Mouse (Mus musculus) liver, postnatal 0 days (tissue): Measurements from ENCODE around the gene Hs3st2. TPM values are rescaled to one million over a fixed set of nuclear protein-coding genes. Genes with fewer than 3 reads are reported as not detected.

Source experiments
- ATAC-seq: fragments of 200-750 bp; cut with Nextera tagmentation; 2 replicates; pipeline ENCODE4 v1.8.0; 2017; ENCODE audit warnings: mild to moderate bottlenecking, moderate library complexity
- DNase-seq: peaks from one replicate; pipeline ENCODE4 v3.0.0-alpha.2; 2016
- H3K27ac ChIP-seq: fragments of 300-500 bp; sonication (generic); 2 replicates; pipeline ENCODE4 v1.5.1; 2014; ENCODE audit warnings: antibody characterized with exemption, moderate library complexity, mild to moderate bottlenecking, low read depth
- H3K27me3 ChIP-seq: fragments of 300-500 bp; sonication (generic); 2 replicates; pipeline ENCODE4 v1.6.1; 2014; ENCODE audit warnings: low read length, control low read depth, mixed read lengths; ENCODE audit not compliant: insufficient read depth
- H3K36me3 ChIP-seq: fragments of 300-500 bp; sonication (generic); replicated peaks from 2 replicates; pipeline ENCODE4 v1.6.1; 2014; ENCODE audit warnings: mild to moderate bottlenecking, control low read depth, low read length, moderate library complexity, mixed read lengths; ENCODE audit not compliant: insufficient read depth
- H3K4me1 ChIP-seq: fragments of 300-500 bp; sonication (generic); 2 replicates; pipeline ENCODE4 v1.6.1; 2014; ENCODE audit warnings: antibody characterized with exemption, mild to moderate bottlenecking, control low read depth; ENCODE audit not compliant: insufficient read depth
- H3K4me2 ChIP-seq: fragments of 300-500 bp; sonication (generic); 2 replicates; pipeline ENCODE4 v1.6.1; 2014; ENCODE audit warnings: low read depth, mild to moderate bottlenecking, low read length, moderate library complexity, mixed read lengths
- H3K4me3 ChIP-seq: fragments of 300-500 bp; sonication (generic); 2 replicates; pipeline ENCODE4 v1.5.1; 2014; ENCODE audit warnings: low read depth, low read length
- H3K9ac ChIP-seq: fragments of 300-500 bp; sonication (generic); replicated peaks from 2 replicates; pipeline ENCODE4 v1.6.1; 2014; ENCODE audit warnings: mild to moderate bottlenecking, moderate library complexity
- H3K9me3 ChIP-seq: fragments of 300-500 bp; sonication (generic); 2 replicates; pipeline ENCODE4 v1.6.1; 2016; ENCODE audit warnings: mild to moderate bottlenecking, control low read depth, low read length, mixed read lengths
- CTCF ChIP-seq: sonication (generic); IDR thresholded peaks from 2 replicates; pipeline ENCODE4 v1.5.1; 2016; ENCODE audit warnings: antibody characterized with exemption, low read depth
- EP300 ChIP-seq: IDR thresholded peaks from 2 replicates; pipeline ENCODE4 v1.6.1; 2016; ENCODE audit warnings: antibody characterized with exemption, low read depth, mild to moderate bottlenecking
- WGBS: fragments of 180-500 bp; shearing (Covaris S2); extraction: QIAGEN DNeasy Blood & Tissue Kit; methylation state at CpG from one replicate; pipeline ENCODE4 v1.1.7; 2014; ENCODE audit not compliant: insufficient replicate concordance; 5-methylcytosine and 5-hydroxymethylcytosine counted together
- polyA plus RNA-seq: library from polyadenylated mRNA; unstranded; fragments of >200 nt; fragmentation: Nextera tagmentation; extraction: Ambion mirVana; gene quantifications from 2 replicates; pipeline ENCODE4 v1.2.1, GENCODE M21; 2015

The Hs3st2 gene
- polyA plus RNA-seq, 1 experiment from 2014 or later: not detected

DNA sequence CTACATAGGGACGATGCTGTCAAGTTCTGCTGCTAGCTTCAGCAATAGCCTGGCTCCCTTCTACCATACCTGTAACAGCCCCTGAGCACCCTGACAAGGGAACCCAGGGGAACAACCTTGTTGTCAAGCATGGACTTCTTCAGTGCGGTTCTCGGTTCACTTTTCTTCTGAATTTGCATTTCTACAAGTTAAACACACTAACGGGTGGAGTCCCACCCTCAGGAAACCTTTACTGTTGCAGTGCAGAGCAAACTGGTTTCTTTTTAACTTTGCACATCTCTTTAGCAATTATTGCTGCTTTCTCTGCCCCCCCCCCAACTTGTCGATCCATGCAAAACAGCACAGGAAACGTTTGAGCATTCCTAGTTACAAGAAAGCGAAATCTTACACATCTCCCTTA lies 19.7 kb upstream of the Hs3st2 start:
- TF ChIP-seq EP300 (no peak), CTCF (no peak)
- Histone ChIP-seq H3K9ac (no peak overlapping the region), H3K9me3 (no peaks in the 10 kb centered on the region), H3K27me3 (no peaks in the 10 kb centered on the region), H3K4me2 (no peak overlapping the region), H3K27ac (no peak overlapping the region), H3K4me3 (no peak overlapping the region), H3K4me1 (no peaks in the 10 kb centered on the region), H3K36me3 (no peaks in the 10 kb centered on the region)
- WGBS: 66% methylated on average over 7 of the region's 7 CpGs
- ATAC-seq (no peak), DNase-seq (no peak)

DNA sequence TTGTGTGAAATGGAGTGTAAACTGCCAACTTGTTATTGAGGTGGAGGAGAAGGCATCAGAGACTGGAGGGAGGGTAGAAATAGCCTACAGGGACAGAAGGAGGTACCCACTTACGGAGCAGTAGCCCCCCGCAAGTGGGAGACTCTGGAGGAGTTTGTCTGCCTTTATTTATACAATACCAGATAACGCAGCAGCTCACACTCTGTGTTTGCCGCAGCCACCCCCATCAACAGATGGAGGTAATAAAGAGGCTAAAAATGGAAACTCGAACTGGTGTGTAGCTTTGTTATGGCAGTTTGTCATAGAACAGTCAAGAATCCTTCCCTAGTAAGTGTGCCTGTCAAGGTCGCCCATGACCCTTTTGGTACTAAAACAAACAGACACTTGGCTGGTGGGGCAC lies 16.2 kb upstream of the Hs3st2 start:
- TF ChIP-seq EP300 (no peak), CTCF (no peak)
- 45% methylated on average over 6 of the region's 6 CpGs for WGBS
- H3K4me3 ChIP-seq: no peak overlapping the region
- H3K4me2 ChIP-seq: no peak overlapping the region
- H3K4me1 ChIP-seq: 0 out of 2 replicates have a peak, but pooled peaks cover 5% of the 10 kb centered on the region
- H3K9ac ChIP-seq: no peak overlapping the region
- H3K9me3 ChIP-seq: no peaks in the 10 kb centered on the region
- DNase-seq (no peak), ATAC-seq (no peak)
- H3K27ac ChIP-seq: no peak overlapping the region
- no peaks in the 10 kb centered on the region for H3K27me3 ChIP-seq
- no peaks in the 10 kb centered on the region for H3K36me3 ChIP-seq

DNA sequence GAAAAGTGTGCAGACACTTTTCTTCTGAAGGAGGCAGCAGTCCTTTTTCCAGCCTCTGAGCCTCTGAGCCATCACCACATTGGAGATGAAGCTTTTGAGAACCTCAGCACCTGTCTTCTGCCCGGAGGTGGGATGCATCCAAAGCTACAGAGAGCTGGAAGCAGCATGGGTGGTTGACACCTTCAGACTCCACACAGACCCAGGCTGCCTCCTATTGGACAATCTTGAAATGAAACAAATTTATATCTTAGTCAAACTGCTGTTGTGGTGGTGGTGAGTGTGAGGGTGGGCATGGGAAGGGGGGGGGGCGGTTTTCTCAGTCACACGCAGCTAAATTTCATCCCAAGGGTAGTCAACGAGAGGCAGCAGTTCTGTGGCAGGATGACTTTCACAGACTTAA lies 12.7 kb upstream of the Hs3st2 start:
- Histone ChIP-seq H3K27ac (no peak overlapping the region), H3K4me3 (no peak overlapping the region), H3K9ac (no peak overlapping the region), H3K36me3 (no peaks in the 10 kb centered on the region), H3K4me2 (no peak overlapping the region), H3K27me3 (no peaks in the 10 kb centered on the region), H3K9me3 (no peaks in the 10 kb centered on the region), H3K4me1 (0 out of 2 replicates have a peak, but pooled peaks cover 5% of the 10 kb centered on the region)
- ATAC-seq (no peak), DNase-seq (no peak)
- TF ChIP-seq EP300 (no peak), CTCF (no peak)
- WGBS: 61% methylated on average over 4 of the region's 4 CpGs

DNA sequence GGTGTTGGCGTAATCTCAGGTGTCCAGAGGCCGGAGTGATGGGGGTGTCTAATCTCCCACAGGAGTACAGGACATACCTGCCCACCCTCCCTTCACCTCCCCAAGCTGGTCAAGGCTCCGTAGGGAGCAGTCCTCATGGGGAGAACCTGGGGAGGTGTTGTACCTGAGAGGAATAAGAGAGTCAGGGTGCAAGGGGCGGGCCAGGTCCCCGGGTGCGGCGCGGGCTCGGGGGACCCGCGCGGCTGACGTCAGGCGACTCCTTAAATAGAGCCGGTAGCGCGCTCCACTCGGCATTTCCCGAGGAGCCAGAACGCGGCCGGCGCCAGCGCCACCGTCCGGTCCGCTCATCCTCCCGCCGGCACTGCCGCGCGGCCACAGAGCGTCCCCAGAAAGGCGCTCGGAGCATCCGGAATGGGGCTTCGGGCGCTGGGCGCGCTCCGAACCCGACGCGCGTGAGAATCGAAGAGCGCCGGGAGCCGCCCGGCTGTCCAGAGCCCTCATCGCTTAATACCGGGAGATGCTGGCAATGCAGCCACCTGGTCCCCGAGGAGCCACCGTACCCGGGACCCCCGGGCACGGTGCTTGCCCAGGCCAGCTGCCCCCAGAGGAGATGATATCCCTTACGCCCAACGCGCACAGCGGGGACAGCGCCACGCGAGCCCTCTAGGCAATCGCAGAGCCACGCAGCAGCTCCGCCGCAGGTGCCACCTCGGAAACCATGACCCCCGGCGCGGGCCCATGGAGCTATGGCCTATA lies 503 bp downstream of the Hs3st2 start:
- Histone ChIP-seq H3K27me3 (peaks cover 28% of the 10 kb centered on the region), H3K4me2 (no peak overlapping the region), H3K4me1 (no peaks in the 10 kb centered on the region), H3K9ac (no peak overlapping the region), H3K36me3 (no peaks in the 10 kb centered on the region), H3K27ac (no peak overlapping the region), H3K9me3 (no peaks in the 10 kb centered on the region), H3K4me3 (no peak overlapping the region)
- no peak for ATAC-seq
- WGBS: 4% methylated on average over 58 of the region's 72 CpGs
- no peak for DNase-seq
- TF ChIP-seq EP300 (no peak), CTCF (no peak)

DNA sequence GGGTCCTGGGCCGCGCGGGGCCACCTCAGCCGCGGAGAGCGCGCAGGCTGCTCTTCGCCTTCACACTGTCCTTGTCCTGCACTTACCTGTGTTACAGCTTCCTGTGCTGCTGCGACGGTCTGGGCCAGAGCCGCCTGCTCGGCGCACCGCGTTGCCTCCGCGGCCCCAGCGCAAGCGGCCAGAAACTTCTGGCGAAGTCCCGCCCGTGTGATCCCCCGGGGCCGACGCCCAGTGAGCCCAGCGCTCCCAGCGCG lies 1.0 kb downstream of the Hs3st2 start:
- Histone ChIP-seq H3K4me2 (no peak overlapping the region), H3K27ac (no peak overlapping the region), H3K27me3 (peaks cover 28% of the 10 kb centered on the region), H3K9ac (no peak overlapping the region), H3K4me1 (no peaks in the 10 kb centered on the region), H3K9me3 (no peaks in the 10 kb centered on the region), H3K36me3 (no peaks in the 10 kb centered on the region), H3K4me3 (no peak overlapping the region)
- WGBS: under 1% methylated on average over 23 of the region's 28 CpGs
- ATAC-seq (no peak), DNase-seq (no peak)
- TF ChIP-seq EP300 (no peak), CTCF (no peak)

DNA sequence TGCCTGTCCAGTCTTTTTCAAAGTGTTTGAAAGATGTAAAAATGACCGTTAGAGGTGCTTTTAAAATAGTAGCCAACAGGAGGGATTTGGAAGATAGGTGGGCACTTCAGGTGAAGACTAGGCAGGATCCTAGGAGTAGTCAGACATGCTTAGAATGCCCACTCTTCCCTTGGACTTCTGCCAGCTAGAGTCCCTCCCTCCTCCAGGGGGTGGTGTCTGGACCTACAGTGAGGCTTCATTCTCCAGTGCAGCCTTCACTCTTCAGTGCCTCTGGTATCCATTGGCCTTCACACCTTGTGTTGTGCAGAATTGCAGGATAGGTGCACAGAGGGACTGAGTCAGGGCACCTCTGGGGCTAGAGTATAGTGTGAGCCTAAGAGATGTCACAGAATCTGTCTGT lies 2.2 kb downstream of the Hs3st2 start:
- DNase-seq (no peak), ATAC-seq (no peak)
- Histone ChIP-seq H3K9me3 (no peaks in the 10 kb centered on the region), H3K4me2 (no peak overlapping the region), H3K9ac (no peak overlapping the region), H3K4me3 (no peak overlapping the region), H3K36me3 (no peaks in the 10 kb centered on the region), H3K4me1 (no peaks in the 10 kb centered on the region), H3K27me3 (peaks cover 28% of the 10 kb centered on the region), H3K27ac (no peak overlapping the region)
- no peak for TF ChIP-seq EP300
- TF ChIP-seq CTCF: no peak
- 57% methylated on average over 1 of the region's 1 CpGs for WGBS

DNA sequence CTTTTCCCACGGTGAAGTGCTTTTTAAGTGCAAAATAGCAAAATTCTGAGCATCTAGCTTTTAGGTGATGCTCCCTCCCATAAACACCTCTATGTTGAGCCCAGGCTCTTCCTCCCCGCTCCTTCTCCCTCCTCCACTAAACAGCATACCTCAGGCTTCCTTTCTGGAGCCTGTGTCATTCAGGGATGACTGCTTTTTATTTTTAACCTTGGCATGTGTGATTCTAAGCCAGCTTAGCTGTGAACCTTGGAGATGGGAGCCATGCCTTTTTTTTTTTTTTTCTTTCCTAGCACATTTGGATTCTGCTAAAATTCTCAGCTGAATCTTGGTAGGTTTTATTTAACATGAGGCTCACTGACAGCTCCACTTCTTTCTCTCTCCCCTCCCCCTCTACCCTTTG lies 3.2 kb downstream of the Hs3st2 start:
- WGBS: 75% methylated on average over 2 of the region's 2 CpGs
- no peak for ATAC-seq
- Histone ChIP-seq H3K36me3 (no peaks in the 10 kb centered on the region), H3K27me3 (peaks cover 28% of the 10 kb centered on the region), H3K9ac (no peak overlapping the region), H3K4me2 (no peak overlapping the region), H3K27ac (no peak overlapping the region), H3K9me3 (no peaks in the 10 kb centered on the region), H3K4me1 (no peaks in the 10 kb centered on the region), H3K4me3 (no peak overlapping the region)
- DNase-seq: no peak
- TF ChIP-seq CTCF (no peak), EP300 (no peak)
